In genomic region chr9:14379769-14380385, GRCm38 (mm10) we compare ENCODE assay signal across 8 mouse cellular contexts. TPM values are rescaled to one million over a fixed set of nuclear protein-coding genes. Genes with fewer than 3 reads are reported as not detected.
DNase-seq lines count a peak whose midpoint lies in the region; ATAC-seq and TF ChIP-seq lines count a peak whose summit lies in the region.

No protein-coding gene starts in this region.

- H3K4me1 ChIP-seq in lung, embryonic 15.5 days, result peaks cover 36% of the 10 kb centered on the region
- H3K4me1 ChIP-seq in embryonic fibroblast, embryonic 13.5 days (ENCODE audit: control insufficient read depth, insufficient read depth, low read length), result no peaks in the 10 kb centered on the region
- H3K4me1 ChIP-seq in intestine, embryonic 15.5 days (replicated peaks), result peaks cover 26% of the 10 kb centered on the region
- H3K4me1 ChIP-seq in neural tube, embryonic 14.5 days (ENCODE audit: control insufficient read depth, insufficient read depth, low read length), result no peaks in the 10 kb centered on the region; the same call in 1 of the 2 replicates

- no peak for DNase-seq in lung, adult 18-20 months
- DNase-seq in ovary, adult 18-20 months (ENCODE audit: low spot score), result no peak
- no peak for DNase-seq in gastrocnemius, postnatal 14 days
- DNase-seq in right cerebral cortex, postnatal 14 days, result no peak

- no peak for TF ChIP-seq CTCF in embryonic fibroblast, embryonic 13.5 days (IDR thresholded peaks at IDR 0.05; ENCODE audit: borderline replicate concordance, insufficient read depth, low read length)

- H3K4me2 ChIP-seq in lung, embryonic 15.5 days, result peak overlapping the region; percentile 92
- H3K4me2 ChIP-seq in intestine, embryonic 15.5 days (replicated peaks), result peak overlapping the region; percentile 93
- H3K4me2 ChIP-seq in neural tube, embryonic 14.5 days (ENCODE audit: low read depth, low read length), result peak overlapping the region; percentile 87

- H3K27me3 ChIP-seq in lung, embryonic 15.5 days, result no peaks in the 10 kb centered on the region
- no peaks in the 10 kb centered on the region for H3K27me3 ChIP-seq in intestine, embryonic 15.5 days (replicated peaks)
- H3K27me3 ChIP-seq in neural tube, embryonic 14.5 days (ENCODE audit: control insufficient read depth, insufficient read depth, low read length), result no peaks in the 10 kb centered on the region

- WGBS in lung, embryonic 15.5 days, result 14% methylated on average over 8 of the region's 8 CpGs
- WGBS in intestine, embryonic 15.5 days, result 19% methylated on average over 8 of the region's 8 CpGs
- WGBS in neural tube, embryonic 14.5 days, result 26% methylated on average over 8 of the region's 8 CpGs

- no peaks in the 10 kb centered on the region for H3K36me3 ChIP-seq in lung, embryonic 15.5 days
- H3K36me3 ChIP-seq in intestine, embryonic 15.5 days, result no peaks in the 10 kb centered on the region
- no peaks in the 10 kb centered on the region for H3K36me3 ChIP-seq in neural tube, embryonic 14.5 days (ENCODE audit: control insufficient read depth, insufficient read depth, low read length)

- intact Hi-C loops in gastrocnemius, postnatal 14 days (cut with DNase I; ENCODE audit: low total_unique reads), result loop anchor here (10.0 kb wide), 1 partner anchor 115 kb away; no protein-coding TSS in a partner anchor

- H3K9me3 ChIP-seq in lung, embryonic 15.5 days, result no peaks in the 10 kb centered on the region
- no peaks in the 10 kb centered on the region for H3K9me3 ChIP-seq in intestine, embryonic 15.5 days
- H3K9me3 ChIP-seq in neural tube, embryonic 14.5 days (ENCODE audit: control insufficient read depth, low read length), result no peaks in the 10 kb centered on the region

- peak overlapping the region; percentile 82 for H3K27ac ChIP-seq in lung, embryonic 15.5 days
- H3K27ac ChIP-seq in embryonic fibroblast, embryonic 13.5 days (ENCODE audit: insufficient read depth, low read length), result no peak overlapping the region
- peak overlapping the region; percentile 85 for H3K27ac ChIP-seq in intestine, embryonic 15.5 days
- no peak overlapping the region; the same call in 1 of the 2 replicates for H3K27ac ChIP-seq in neural tube, embryonic 14.5 days (ENCODE audit: low read depth, low read length)

- ATAC-seq in lung, embryonic 15.5 days (ENCODE audit: borderline replicate concordance, extremely low read depth, low FRiP score, low TSS enrichment), result no peak
- peak; percentile 40 for ATAC-seq in intestine, embryonic 15.5 days
- ATAC-seq in neural tube, embryonic 14.5 days (ENCODE audit: low read depth), result no peak

- peak overlapping the region; percentile 64 for H3K4me3 ChIP-seq in lung, embryonic 15.5 days
- peak overlapping the region; percentile 85 for H3K4me3 ChIP-seq in embryonic fibroblast, embryonic 13.5 days (ENCODE audit: insufficient read depth, low read length)
- peak overlapping the region; percentile 66 for H3K4me3 ChIP-seq in intestine, embryonic 15.5 days (replicated peaks)
- H3K4me3 ChIP-seq in neural tube, embryonic 14.5 days (ENCODE audit: low read depth, low read length), result peak overlapping the region; percentile 81

- TF ChIP-seq POLR2A in embryonic fibroblast, embryonic 13.5 days (IDR thresholded peaks at IDR 0.05; ENCODE audit: low read depth, low read length), result no peak

- H3K9ac ChIP-seq in lung, embryonic 15.5 days, result peak overlapping the region; percentile 71
- peak overlapping the region; percentile 64 for H3K9ac ChIP-seq in intestine, embryonic 15.5 days
- H3K9ac ChIP-seq in neural tube, embryonic 14.5 days (replicated peaks; ENCODE audit: low read depth, low read length), result peak overlapping the region; percentile 88

RNA-seq across cellular contexts. Expression of gene Endod1, which starts 1.4 kb away (rescaled TPM):
- 19.1 and 19.6 TPM in 2 replicates for polyA plus RNA-seq in lung, embryonic 15.5 days (2015; fragmentation: Nextera tagmentation; extraction: Ambion mirVana)
- 11.7 and 13.0 TPM in 2 replicates for polyA plus RNA-seq in embryonic fibroblast, embryonic 13.5 days (2011; ENCODE audit: insufficient read length, low read depth, missing spikeins)
- polyA plus RNA-seq in intestine, embryonic 15.5 days (2015; fragmentation: Nextera tagmentation; extraction: Ambion mirVana), result 26.3 and 26.7 TPM in 2 replicates
- polyA plus RNA-seq in neural tube, embryonic 14.5 days (2014; fragmentation: Nextera tagmentation; extraction: Ambion mirVana), result 32.3 and 42.2 TPM in 2 replicates
- 1 to 10 TPM; 5.8 to 9.2 TPM for total RNA-seq in gastrocnemius, postnatal 14 days (2021)

Comparison
In these comparisons a context has a peak if more than half of its experiments do, and no peak if none do; other contexts are left out.
1. H3K27ac ChIP-seq: peak in lung, embryonic 15.5 days (single experiment) and intestine, embryonic 15.5 days (single experiment); none in embryonic fibroblast, embryonic 13.5 days (single experiment) and neural tube, embryonic 14.5 days (single experiment).
2. Peak in every context shown above with its lines, with median percentiles within 50 percentile points of each other: H3K4me2 ChIP-seq, H3K4me3 ChIP-seq and H3K9ac ChIP-seq.